Mouse (Mus musculus) megakaryocyte, embryonic 14.5 days (primary cell): ENCODE measurements at regions not wholly inside any gene's neighbourhood (a gene's known extent, or its start where the extent isn't known, plus 50 kb on each side); places are given as distances from the start of the nearest gene placed in this dataset.

Experiments
- H3K27me3 ChIP-seq: replicated peaks from 2 replicates; pipeline ENCODE3; 2012; ENCODE audit warnings: inconsistent platforms
- H3K36me3 ChIP-seq: replicated peaks from 2 replicates; pipeline ENCODE3; 2012; ENCODE audit warnings: low read length, inconsistent platforms, mixed read lengths
- H3K4me1 ChIP-seq: 2 replicates; pipeline ENCODE4 v1.6.1; 2012; ENCODE audit warnings: inconsistent platforms
- H3K4me3 ChIP-seq: replicated peaks from 2 replicates; pipeline ENCODE3; 2012; ENCODE audit warnings: moderate library complexity, mild to moderate bottlenecking, inconsistent platforms
- H3K9me3 ChIP-seq: 2 replicates; pipeline ENCODE4 v1.6.1; 2012; ENCODE audit warnings: inconsistent platforms
- FLI1 ChIP-seq: IDR thresholded peaks from 2 replicates; pipeline ENCODE4 v1.6.1; 2012; ENCODE audit warnings: low read length, inconsistent platforms, mixed read lengths
- GATA1 ChIP-seq: IDR thresholded peaks from 3 replicates; pipeline ENCODE4 v1.6.1; 2012; ENCODE audit warnings: mixed read lengths, low read length, inconsistent platforms, borderline replicate concordance

DNA sequence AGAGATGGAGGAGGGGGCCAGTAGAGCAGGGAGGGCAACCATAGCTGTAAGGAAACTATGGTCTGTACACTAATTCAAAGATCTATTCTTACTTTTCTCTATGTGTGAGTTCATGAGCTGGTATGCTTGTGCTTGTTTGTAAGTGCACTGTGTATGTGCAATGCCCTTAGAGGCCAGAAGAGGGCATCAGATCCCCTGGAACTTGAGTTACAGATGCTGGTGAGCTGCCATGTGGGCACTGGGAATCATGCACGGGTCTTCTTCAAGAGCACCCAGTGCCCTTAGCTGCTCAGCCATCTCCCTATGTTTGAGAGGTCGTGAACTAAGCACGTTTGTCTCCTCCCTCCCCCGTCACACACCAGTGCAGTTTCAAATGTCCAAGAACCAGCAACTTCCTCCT is 68.9 kb downstream of the Tbx3 start:
- TF ChIP-seq FLI1, result no peak
- TF ChIP-seq GATA1, result no peak
- Histone ChIP-seq H3K4me1 (peaks cover 11% of the 10 kb centered on the region), H3K27me3 (peaks cover 6% of the 10 kb centered on the region), H3K4me3 (no peak overlapping the region), H3K36me3 (no peaks in the 10 kb centered on the region), H3K9me3 (peaks cover 5% of the 10 kb centered on the region; the same call in 1 of the 2 replicates)

DNA sequence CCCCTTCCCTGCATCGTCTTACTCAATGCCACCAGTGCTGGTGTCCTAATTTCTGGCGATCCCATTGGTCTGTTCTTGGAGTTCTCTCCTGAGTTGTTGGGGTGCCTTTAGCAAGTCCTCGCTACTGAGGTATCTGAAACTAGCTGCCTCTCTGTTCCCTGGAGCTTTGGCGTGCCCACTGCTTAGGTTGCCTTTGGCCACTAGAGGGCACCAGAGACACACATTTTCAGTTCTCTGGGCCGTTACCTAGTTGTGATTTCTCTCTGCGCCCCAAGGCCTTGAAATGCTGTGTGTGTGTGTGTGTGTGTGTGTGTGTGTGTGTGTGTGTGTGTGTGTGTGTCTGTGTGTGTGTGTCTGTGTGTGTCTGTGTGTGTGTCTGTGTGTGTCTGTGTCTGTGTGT is 70.6 kb downstream of the Tbx3 start:
- no peaks in the 10 kb centered on the region for H3K36me3 ChIP-seq
- peaks cover 3% of the 10 kb centered on the region; the same call in 1 of the 2 replicates for H3K9me3 ChIP-seq
- H3K27me3 ChIP-seq, result peaks cover 4% of the 10 kb centered on the region
- peaks cover 3% of the 10 kb centered on the region; the same call in 1 of the 2 replicates for H3K4me1 ChIP-seq
- TF ChIP-seq GATA1 (no peak), FLI1 (no peak)
- H3K4me3 ChIP-seq, result peak overlapping the region; percentile 64

DNA sequence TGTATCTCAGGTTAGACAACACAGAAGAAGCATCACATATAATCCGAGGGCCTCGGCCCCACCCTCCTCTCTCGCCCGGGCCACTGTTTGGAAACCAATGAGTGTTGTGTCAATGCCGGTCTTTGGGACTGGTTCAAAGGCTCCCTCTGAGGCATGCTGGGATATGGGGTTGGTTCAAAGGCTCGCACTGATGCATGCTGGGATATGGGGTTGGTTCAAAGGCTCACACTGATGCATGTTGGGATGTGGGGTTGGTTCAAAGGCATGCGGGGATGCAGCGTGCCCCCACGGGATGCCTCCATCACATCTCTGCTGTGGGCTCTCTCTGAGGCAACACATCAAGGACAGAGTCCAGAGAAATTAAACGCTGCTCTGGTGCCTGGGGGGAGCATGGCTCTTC is 73.3 kb downstream of the Tbx3 start:
- H3K4me3 ChIP-seq, result no peak overlapping the region

DNA sequence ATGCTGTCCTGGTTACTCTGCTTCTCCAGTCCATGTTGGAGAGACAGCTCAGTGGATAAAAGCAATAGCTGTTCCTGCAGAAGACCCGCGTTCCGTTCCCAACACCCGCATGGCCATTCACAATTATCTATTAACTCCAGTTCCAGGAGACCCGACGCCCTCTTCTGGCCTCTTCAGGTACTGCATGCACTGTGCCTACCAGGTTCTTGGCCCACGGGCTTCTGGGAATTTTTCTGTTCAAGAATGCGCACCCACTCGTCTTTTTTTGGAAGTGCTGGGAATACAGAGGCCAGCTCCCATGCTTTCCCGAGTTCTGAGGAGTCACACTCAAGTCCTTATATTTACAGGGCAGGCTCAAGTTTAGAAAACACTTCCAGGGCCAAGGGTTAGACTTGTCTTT is 76.6 kb downstream of the Tbx3 start:
- no peaks in the 10 kb centered on the region for H3K36me3 ChIP-seq
- H3K9me3 ChIP-seq, result peaks cover 17% of the 10 kb centered on the region
- no peak for TF ChIP-seq GATA1
- no peak for TF ChIP-seq FLI1
- no peaks in the 10 kb centered on the region for H3K4me1 ChIP-seq
- no peak overlapping the region for H3K4me3 ChIP-seq
- H3K27me3 ChIP-seq, result peaks cover 41% of the 10 kb centered on the region

More for the DNA sequence above, 73.3 kb downstream of the Tbx3 start:
- no peak for TF ChIP-seq GATA1
- Histone ChIP-seq H3K36me3 (no peaks in the 10 kb centered on the region), H3K9me3 (peaks cover 20% of the 10 kb centered on the region), H3K27me3 (peaks cover 21% of the 10 kb centered on the region), H3K4me1 (no peaks in the 10 kb centered on the region)

DNA sequence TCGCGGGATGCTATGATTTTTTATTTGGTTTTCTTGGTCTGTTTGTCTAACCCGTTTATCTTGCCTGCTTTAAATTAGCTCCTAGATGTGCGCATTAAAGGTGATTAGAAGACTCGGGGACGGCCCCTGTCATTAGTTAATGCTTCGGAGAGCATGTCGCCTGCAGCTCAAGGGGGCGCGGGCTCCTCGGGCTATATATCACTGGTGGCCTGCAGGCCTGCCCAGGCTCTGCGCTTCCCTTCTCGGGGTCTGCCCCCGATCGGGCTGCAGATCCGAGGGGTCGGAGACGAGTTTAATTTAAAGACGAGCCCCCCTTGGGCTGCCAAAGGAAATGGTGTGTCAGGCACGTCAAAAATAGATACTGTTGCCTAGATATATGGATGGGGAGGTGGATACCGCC is 78.2 kb downstream of the Tbx3 start:
- no peak overlapping the region for H3K4me3 ChIP-seq
- H3K27me3 ChIP-seq, result peaks cover 45% of the 10 kb centered on the region
- no peaks in the 10 kb centered on the region for H3K4me1 ChIP-seq
- TF ChIP-seq FLI1, result no peak
- no peak for TF ChIP-seq GATA1
- H3K9me3 ChIP-seq, result peaks cover 19% of the 10 kb centered on the region
- no peaks in the 10 kb centered on the region for H3K36me3 ChIP-seq

DNA sequence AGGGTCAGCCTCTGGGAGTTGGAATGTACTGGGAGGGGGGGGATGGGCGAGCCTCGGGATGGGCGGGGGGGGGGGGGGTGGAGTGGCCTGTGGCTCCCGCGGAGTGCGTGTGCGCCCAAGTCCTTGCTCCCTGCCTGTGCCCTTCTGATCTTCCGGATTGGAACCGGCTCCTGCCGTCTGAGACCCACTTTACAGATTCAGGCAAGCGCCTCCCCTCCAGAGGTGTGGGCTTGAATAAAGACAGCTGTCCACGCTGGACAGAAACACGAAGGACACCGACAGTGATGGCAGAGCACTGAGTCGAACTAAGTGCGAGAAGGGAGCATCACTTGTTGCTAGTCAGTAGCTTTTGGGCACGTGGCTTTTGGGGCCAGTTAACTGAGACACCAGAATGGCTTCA is 78.7 kb downstream of the Tbx3 start:
- no peaks in the 10 kb centered on the region for H3K4me1 ChIP-seq
- H3K4me3 ChIP-seq, result no peak overlapping the region
- H3K27me3 ChIP-seq, result peaks cover 47% of the 10 kb centered on the region
- peaks cover 22% of the 10 kb centered on the region for H3K9me3 ChIP-seq
- TF ChIP-seq GATA1, result no peak
- no peak for TF ChIP-seq FLI1
- no peaks in the 10 kb centered on the region for H3K36me3 ChIP-seq

DNA sequence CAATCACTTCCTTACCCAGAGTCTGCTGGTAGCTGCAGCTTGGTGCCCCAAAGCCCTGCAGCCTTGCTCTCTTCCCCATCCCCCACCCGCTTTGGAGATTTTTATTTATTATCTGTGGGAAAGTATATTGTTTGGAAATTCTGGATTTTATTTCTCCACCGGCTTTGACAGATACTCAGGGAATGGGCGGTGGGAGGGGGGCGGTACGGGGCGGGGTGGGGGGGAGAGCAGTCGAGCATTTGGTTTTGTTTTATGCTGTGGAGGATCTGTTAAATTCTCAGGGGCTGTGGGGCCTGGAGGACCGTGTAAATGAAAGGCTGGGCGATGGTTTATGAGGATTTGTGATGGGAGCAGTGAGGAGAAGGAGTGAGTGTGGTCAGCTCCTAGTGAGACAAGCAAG is 76.7 kb upstream of the Tbx5 start:
- Histone ChIP-seq H3K27me3 (peaks cover 23% of the 10 kb centered on the region), H3K4me1 (no peaks in the 10 kb centered on the region), H3K4me3 (no peak overlapping the region), H3K36me3 (no peaks in the 10 kb centered on the region), H3K9me3 (peaks cover 12% of the 10 kb centered on the region)
- TF ChIP-seq GATA1 (no peak), FLI1 (no peak)

DNA sequence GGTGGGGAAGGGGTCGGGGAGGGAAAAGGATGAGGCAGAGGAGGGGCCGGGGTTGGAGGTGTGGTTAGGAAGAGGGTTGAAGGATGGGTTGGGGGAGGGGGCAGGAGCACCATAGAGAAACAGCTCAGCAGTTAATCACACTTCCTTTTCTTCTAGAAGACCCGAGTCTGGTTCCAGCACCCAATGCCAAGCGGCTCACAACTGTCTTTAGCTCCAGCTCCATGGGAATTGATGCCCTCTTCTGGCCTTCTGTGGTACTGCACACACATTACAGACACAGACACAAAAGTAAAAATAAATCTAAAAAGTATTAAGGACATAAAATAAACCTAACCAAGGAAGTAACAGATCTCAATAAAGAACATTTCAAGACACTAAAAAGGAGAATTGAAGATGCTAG is 73.6 kb upstream of the Tbx5 start:
- peaks cover 11% of the 10 kb centered on the region for H3K27me3 ChIP-seq
- TF ChIP-seq FLI1 (no peak), GATA1 (no peak)

DNA sequence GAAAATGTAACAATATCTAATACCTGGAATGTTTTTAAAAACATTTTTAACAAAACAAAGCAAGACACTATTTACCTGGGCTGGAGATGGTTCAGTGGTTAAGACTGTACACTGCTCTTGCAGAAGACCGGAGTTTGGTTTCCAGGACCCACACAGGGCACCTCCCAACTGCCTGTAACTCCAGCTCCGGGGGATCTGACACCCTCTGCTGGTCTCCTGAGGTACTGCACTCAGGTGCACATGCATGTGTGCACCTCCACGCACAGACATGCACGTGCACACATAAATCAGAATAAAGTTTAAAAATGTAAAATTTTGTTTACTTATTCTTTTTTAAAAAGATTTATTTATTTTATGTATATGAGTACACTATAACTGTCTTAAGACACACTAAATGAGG is 70.4 kb upstream of the Tbx5 start:
- no peak overlapping the region for H3K4me3 ChIP-seq
- TF ChIP-seq FLI1, result no peak
- TF ChIP-seq GATA1, result no peak
- H3K9me3 ChIP-seq, result peaks cover 10% of the 10 kb centered on the region; the same call in 1 of the 2 replicates
- peaks cover 5% of the 10 kb centered on the region for H3K4me1 ChIP-seq
- peaks cover 20% of the 10 kb centered on the region for H3K27me3 ChIP-seq
- no peaks in the 10 kb centered on the region for H3K36me3 ChIP-seq

More for the DNA sequence above, 73.6 kb upstream of the Tbx5 start:
- Histone ChIP-seq H3K4me3 (no peak overlapping the region), H3K4me1 (no peaks in the 10 kb centered on the region), H3K9me3 (peaks cover 11% of the 10 kb centered on the region), H3K36me3 (no peaks in the 10 kb centered on the region)

DNA sequence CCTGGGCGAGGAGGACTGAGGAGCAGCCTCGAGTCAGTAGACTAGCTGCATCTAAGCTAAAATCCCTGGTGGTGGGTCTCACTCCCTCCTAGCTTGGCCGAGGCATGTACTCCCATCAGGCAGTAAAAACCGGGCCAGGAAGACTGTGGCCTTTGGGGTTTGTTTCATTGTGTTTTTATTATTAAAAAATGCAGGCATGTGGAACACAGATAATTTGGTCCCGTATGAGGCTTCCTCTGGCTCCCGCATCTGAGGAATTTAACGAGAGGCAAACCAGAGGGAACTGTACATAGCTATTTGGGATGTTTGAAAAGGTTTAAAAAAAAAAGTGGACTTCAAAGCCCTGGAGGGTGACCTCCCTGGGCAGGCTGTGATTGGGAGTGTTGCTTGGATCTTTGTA is 69.1 kb upstream of the Tbx5 start:
- Histone ChIP-seq H3K36me3 (no peaks in the 10 kb centered on the region), H3K4me3 (no peak overlapping the region), H3K9me3 (0 out of 2 replicates have a peak, but pooled peaks cover 7% of the 10 kb centered on the region), H3K27me3 (peaks cover 28% of the 10 kb centered on the region), H3K4me1 (peaks cover 5% of the 10 kb centered on the region)
- no peak for TF ChIP-seq GATA1
- no peak for TF ChIP-seq FLI1

DNA sequence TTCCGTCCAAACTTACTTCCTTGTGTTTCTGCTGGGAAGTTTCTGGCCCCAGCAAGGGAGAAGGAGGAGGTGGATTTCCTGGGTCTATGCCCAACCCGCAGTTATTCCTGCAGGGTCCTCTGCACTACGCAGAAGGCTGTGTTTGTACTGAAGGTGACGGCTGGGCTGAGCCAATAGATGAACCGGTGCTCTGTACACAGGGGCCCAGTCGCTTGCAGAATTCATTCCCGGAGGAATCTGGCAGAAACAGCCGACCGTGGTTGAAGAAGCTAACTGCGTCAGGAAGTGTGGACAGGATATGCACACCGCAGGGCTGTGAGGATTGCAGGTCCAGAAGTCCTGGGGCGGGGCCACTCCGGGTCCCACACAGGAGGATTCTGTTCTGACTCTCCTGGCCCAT is 66.1 kb upstream of the Tbx5 start:
- H3K9me3 ChIP-seq, result 0 out of 2 replicates have a peak, but pooled peaks cover 2% of the 10 kb centered on the region
- H3K27me3 ChIP-seq, result peaks cover 41% of the 10 kb centered on the region
- no peaks in the 10 kb centered on the region for H3K36me3 ChIP-seq
- peaks cover 13% of the 10 kb centered on the region for H3K4me1 ChIP-seq
- TF ChIP-seq FLI1 (no peak), GATA1 (no peak)
- H3K4me3 ChIP-seq, result no peak overlapping the region
